In genomic region chr11:8557006-8557405, GRCm38 (mm10) we compare ENCODE assay signal across 9 mouse cellular contexts.
A peak's percentile ranks its signal among the peaks of the same experiment; 100 is the strongest.
DNase-seq lines count a peak whose midpoint lies in the region; ATAC-seq lines count a peak whose summit lies in the region.
"Had no signal": no experiment of that assay in that cellular context is flagged by ENCODE, and none has a peak within 500 bp of the region (broad histone marks: within the 10 kb centered on the region; RNA-seq: fewer than 3 reads in every experiment).

No protein-coding gene starts in this region.

- no peak overlapping the region for H3K9ac ChIP-seq in heart, embryonic 15.5 days
- 0 out of 2 replicates have a peak overlapping the region, but pooled peaks have one; percentile 0 for H3K9ac ChIP-seq in midbrain, embryonic 13.5 days (replicated peaks)

- H3K9me3 ChIP-seq in heart, embryonic 15.5 days (replicated peaks) = no peaks in the 10 kb centered on the region
- H3K9me3 ChIP-seq in limb, embryonic 10.5 days (replicated peaks) = no peaks in the 10 kb centered on the region
- no peaks in the 10 kb centered on the region for H3K9me3 ChIP-seq in midbrain, embryonic 13.5 days

- 29% methylated on average over 9 of the region's 9 CpGs for WGBS in heart, embryonic 15.5 days
- WGBS in limb, embryonic 10.5 days = 59% methylated on average over 9 of the region's 9 CpGs
- WGBS in midbrain, embryonic 13.5 days = 26% methylated on average over 9 of the region's 9 CpGs

- H3K4me2 ChIP-seq in heart, embryonic 15.5 days = no peak overlapping the region
- H3K4me2 ChIP-seq in midbrain, embryonic 13.5 days (replicated peaks) = no peak overlapping the region

- no peaks in the 10 kb centered on the region for H3K27me3 ChIP-seq in heart, embryonic 15.5 days
- no peaks in the 10 kb centered on the region for H3K27me3 ChIP-seq in limb, embryonic 10.5 days (ENCODE audit: low read depth, poor library complexity, severe bottlenecking)
- H3K27me3 ChIP-seq in midbrain, embryonic 13.5 days = no peaks in the 10 kb centered on the region

- H3K4me3 ChIP-seq in heart, embryonic 15.5 days = no peak overlapping the region
- no peak overlapping the region for H3K4me3 ChIP-seq in limb, embryonic 10.5 days
- no peak overlapping the region for H3K4me3 ChIP-seq in midbrain, embryonic 13.5 days (replicated peaks)
- H3K4me3 ChIP-seq: left cerebral cortex, adult 2 months had no signal

- peaks cover 23% of the 10 kb centered on the region for H3K4me1 ChIP-seq in heart, embryonic 15.5 days (replicated peaks)
- H3K4me1 ChIP-seq in limb, embryonic 10.5 days = peaks cover 34% of the 10 kb centered on the region
- H3K4me1 ChIP-seq in midbrain, embryonic 13.5 days (replicated peaks) = peaks cover 8% of the 10 kb centered on the region

- no peak overlapping the region for H3K27ac ChIP-seq in heart, embryonic 15.5 days
- peak overlapping the region; percentile 36; the same call in 1 of the 2 replicates for H3K27ac ChIP-seq in limb, embryonic 10.5 days
- H3K27ac ChIP-seq in midbrain, embryonic 13.5 days = no peak overlapping the region
- H3K27ac ChIP-seq: left cerebral cortex, adult 2 months had no signal

- no peaks in the 10 kb centered on the region for H3K36me3 ChIP-seq in heart, embryonic 15.5 days
- H3K36me3 ChIP-seq in limb, embryonic 10.5 days = peaks cover 43% of the 10 kb centered on the region
- H3K36me3 ChIP-seq in midbrain, embryonic 13.5 days = no peaks in the 10 kb centered on the region

- peak; percentile 5 to 12 for DNase-seq in left cerebral cortex, adult 18-20 months (ENCODE audit: low spot score in 2 of 2)
- no peak for DNase-seq in left cerebral cortex, postnatal 36 days (ENCODE audit: low spot score in 2 of 2)
- peak; percentile 63 for DNase-seq in embryo, embryonic 11 days
- peak; percentile 51 for DNase-seq in limb, embryonic 10.5 days (ENCODE audit: low spot score)
- DNase-seq in urinary bladder, postnatal 25 days (ENCODE audit: low spot score) = no peak

- intact Hi-C loops in left cerebral cortex, postnatal 36 days (cut with DNase I) = no loop called here

- ATAC-seq in heart, embryonic 15.5 days (replicated peaks; ENCODE audit: insufficient number of reproducible peaks, insufficient read depth, low FRiP score, low read depth) = peak; percentile 52
- peak; percentile 73 for ATAC-seq in midbrain, embryonic 13.5 days
- ATAC-seq in erythroblast, adult 5-6 weeks (replicated peaks; ENCODE audit: low FRiP score, poor library complexity, severe bottlenecking) = no peak

Comparison
In these comparisons a context has a peak if more than half of its experiments do, and no peak if none do; other contexts are left out.
1. DNase-seq: peak in left cerebral cortex, adult 18-20 months (2 of 2), embryo, embryonic 11 days (single experiment) and limb, embryonic 10.5 days (single experiment); none in left cerebral cortex, postnatal 36 days (0 of 2) and urinary bladder, postnatal 25 days (single experiment).